Mouse (Mus musculus): ENCODE measurements around the gene Gtf2ird1.
A peak's percentile ranks its signal among the peaks of the same experiment; 100 is the strongest.

- TF ChIP-seq CTCF (IDR thresholded peaks at IDR 0.05; ENCODE audit: low read depth, low read length) = peak; percentile 85
- no peak for TF ChIP-seq POLR2A (IDR thresholded peaks at IDR 0.05; ENCODE audit: insufficient read depth, low read length)
- no peak for TF ChIP-seq EP300 (IDR thresholded peaks at IDR 0.05; ENCODE audit: insufficient read depth, low read depth, low read length)
These were observed 33.9 kb upstream of the Gtf2ird1 start for GRCm38 (mm10) chr5:134490465-134490864.

Data from ES-Bruce4 (cell line).